Mouse (Mus musculus) embryonic facial prominence, embryonic 13.5 days (tissue): ENCODE results near the gene Calm1. TPM values are rescaled to one million over a fixed set of nuclear protein-coding genes. Genes with fewer than 3 reads are reported as not detected.
"Not testable (repeated sequence)": the region's sequence is repeated elsewhere in the genome, so short reads cannot be mapped to it uniquely, and the experiment has no call there.

ENCODE experiments used
- ATAC-seq: fragments of 200-750 bp; cut with Nextera tagmentation; 2 replicates; pipeline ENCODE4 v1.8.0; 2017; ENCODE audit warnings: low read depth; ENCODE audit not compliant: insufficient number of reproducible peaks, insufficient read depth, low FRiP score, low TSS enrichment
- H3K27ac ChIP-seq: fragments of 300-500 bp; sonication (generic); 2 replicates; pipeline ENCODE4 v1.5.1; 2015; ENCODE audit warnings: moderate library complexity, mild to moderate bottlenecking, inconsistent platforms
- H3K27me3 ChIP-seq: fragments of 300-500 bp; sonication (generic); 2 replicates; pipeline ENCODE4 v1.6.1; 2015; ENCODE audit warnings: mild to moderate bottlenecking, inconsistent platforms
- H3K36me3 ChIP-seq: fragments of 300-500 bp; sonication (generic); 2 replicates; pipeline ENCODE4 v1.6.1; 2015; ENCODE audit warnings: mild to moderate bottlenecking, inconsistent platforms
- H3K4me1 ChIP-seq: fragments of 300-500 bp; sonication (generic); 2 replicates; pipeline ENCODE4 v1.6.1; 2015; ENCODE audit warnings: inconsistent platforms
- H3K4me2 ChIP-seq: fragments of 300-500 bp; sonication (generic); 2 replicates; pipeline ENCODE4 v1.6.1; 2015; ENCODE audit warnings: moderate library complexity, mild to moderate bottlenecking, inconsistent platforms
- H3K4me3 ChIP-seq: fragments of 300-500 bp; sonication (generic); 2 replicates; pipeline ENCODE4 v1.5.1; 2015; ENCODE audit warnings: mild to moderate bottlenecking, inconsistent platforms
- H3K9ac ChIP-seq: fragments of 300-500 bp; sonication (generic); 2 replicates; pipeline ENCODE4 v1.6.1; 2015; ENCODE audit warnings: mild to moderate bottlenecking, inconsistent platforms
- H3K9me3 ChIP-seq: fragments of 300-500 bp; sonication (generic); 2 replicates; pipeline ENCODE4 v1.6.1; 2016; ENCODE audit warnings: inconsistent platforms
- WGBS: fragments of 180-500 bp; shearing (Covaris S2); methylation state at CpG from one replicate; pipeline ENCODE4 v1.1.7; 2015; ENCODE audit warnings: mixed read lengths; 5-methylcytosine and 5-hydroxymethylcytosine counted together
- polyA plus RNA-seq: library from polyadenylated mRNA; unstranded; fragments of >200 nt; fragmentation: Nextera tagmentation; extraction: Ambion mirVana; gene quantifications from 2 replicates; pipeline ENCODE4 v1.2.1, GENCODE M21; 2015

Calm1 gene
- polyA plus RNA-seq, 1 experiment from 2014 or later, result 1,351 TPM

DNA sequence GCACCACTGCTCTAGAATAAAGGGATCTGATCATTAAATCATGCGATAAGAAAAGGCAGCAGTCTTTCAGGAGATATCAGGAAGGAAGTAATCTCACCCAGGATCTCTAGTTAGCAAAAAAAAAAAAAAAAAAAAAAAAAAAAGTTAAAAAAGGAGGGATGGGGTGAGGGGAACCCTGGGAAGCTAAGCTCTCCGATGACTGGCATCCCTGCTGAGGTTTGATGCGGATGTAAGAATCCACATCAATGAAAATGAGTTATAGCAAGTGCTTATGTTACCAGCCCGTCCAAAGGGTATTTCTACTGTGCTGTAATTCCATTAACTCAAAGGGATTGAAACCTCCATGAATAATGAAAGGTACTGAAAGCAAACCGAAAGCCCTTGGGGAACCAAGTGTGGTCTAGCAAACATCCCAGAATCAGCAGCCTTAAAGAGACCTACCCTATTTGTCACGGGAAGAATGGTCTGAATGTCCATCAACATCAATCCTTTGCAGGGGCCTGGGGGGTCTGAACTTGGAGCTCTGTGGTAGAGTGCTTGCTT, 20.3 kb upstream of the Calm1 start:
- H3K36me3 ChIP-seq, result no peaks in the 10 kb centered on the region
- H3K27me3 ChIP-seq, result no peaks in the 10 kb centered on the region
- no peak overlapping the region for H3K27ac ChIP-seq
- 38% methylated on average over 6 of the region's 6 CpGs for WGBS
- no peak for ATAC-seq
- H3K4me2 ChIP-seq, result no peak overlapping the region
- no peak overlapping the region for H3K9ac ChIP-seq
- no peak overlapping the region for H3K4me3 ChIP-seq
- no peaks in the 10 kb centered on the region for H3K9me3 ChIP-seq
- H3K4me1 ChIP-seq, result peaks cover 18% of the 10 kb centered on the region

DNA sequence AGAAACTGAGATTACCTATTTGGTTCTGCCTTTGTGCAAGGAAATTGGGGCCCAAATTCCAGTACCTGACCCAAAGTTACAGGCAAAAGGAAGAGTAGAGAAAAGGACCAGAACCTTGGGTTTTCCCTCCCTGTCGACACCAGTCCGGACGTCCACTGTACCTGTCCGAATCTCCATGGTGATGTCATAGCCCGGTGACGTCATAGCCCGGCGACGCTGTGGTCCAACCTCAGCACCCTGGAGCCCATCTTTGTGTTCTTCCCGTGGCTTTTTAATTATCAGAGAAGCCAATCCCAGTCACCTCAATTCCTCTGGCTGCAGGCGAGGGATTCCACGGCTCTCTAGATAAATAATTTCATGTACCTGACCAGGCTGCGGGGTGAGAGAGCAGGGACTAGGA, 18.4 kb upstream of the Calm1 start:
- H3K4me2 ChIP-seq, result no peak overlapping the region
- H3K4me1 ChIP-seq, result peaks cover 18% of the 10 kb centered on the region
- H3K4me3 ChIP-seq, result no peak overlapping the region
- H3K27ac ChIP-seq, result no peak overlapping the region
- H3K9me3 ChIP-seq, result no peaks in the 10 kb centered on the region
- WGBS, result 86% methylated on average over 13 of the region's 13 CpGs
- H3K9ac ChIP-seq, result no peak overlapping the region
- ATAC-seq, result no peak
- no peaks in the 10 kb centered on the region for H3K27me3 ChIP-seq
- H3K36me3 ChIP-seq, result no peaks in the 10 kb centered on the region

GRCm38 (mm10) chr12:100182676-100183075, 16.6 kb upstream of the Calm1 start:
- Histone ChIP-seq H3K9me3 (no peaks in the 10 kb centered on the region), H3K4me3 (no peak overlapping the region), H3K9ac (no peak overlapping the region), H3K27ac (no peak overlapping the region), H3K27me3 (no peaks in the 10 kb centered on the region), H3K4me2 (no peak overlapping the region), H3K4me1 (peaks cover 18% of the 10 kb centered on the region), H3K36me3 (no peaks in the 10 kb centered on the region)
- WGBS, result 86% methylated on average over 2 of the region's 2 CpGs
- ATAC-seq, result no peak

- Histone ChIP-seq H3K27me3 (no peaks in the 10 kb centered on the region), H3K4me3 (no peak overlapping the region), H3K9ac (no peak overlapping the region), H3K4me2 (no peak overlapping the region), H3K27ac (no peak overlapping the region), H3K4me1 (peaks cover 17% of the 10 kb centered on the region), H3K36me3 (no peaks in the 10 kb centered on the region), H3K9me3 (no peaks in the 10 kb centered on the region)
- ATAC-seq, result no peak
- WGBS, result 73% methylated on average over 5 of the region's 5 CpGs
Observed at GRCm38 (mm10) chr12:100183970-100184369, 15.3 kb upstream of the Calm1 start.

DNA sequence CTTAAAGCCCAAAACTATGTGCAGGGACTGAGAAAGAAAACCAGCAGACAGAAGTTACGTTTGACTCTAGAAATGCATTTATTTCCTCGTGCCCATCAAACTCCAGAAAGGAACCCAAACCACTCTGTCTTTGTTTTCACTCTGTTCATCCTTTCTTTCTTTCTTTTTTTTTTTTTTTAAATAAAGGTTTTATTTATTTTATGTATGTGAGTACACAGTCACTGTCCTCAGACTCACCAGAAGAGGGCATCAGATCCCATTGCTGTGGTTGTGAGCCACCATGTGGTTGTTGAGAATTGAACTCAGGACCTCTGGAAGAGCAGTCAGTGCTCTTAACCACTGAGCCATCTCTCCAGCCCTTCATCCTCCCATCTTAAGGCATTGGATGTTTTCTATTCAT, 14.3 kb upstream of the Calm1 start:
- peaks cover 17% of the 10 kb centered on the region for H3K4me1 ChIP-seq
- not testable (repeated sequence) for ATAC-seq, H3K9ac ChIP-seq, H3K36me3 ChIP-seq, H3K4me3 ChIP-seq, H3K9me3 ChIP-seq, H3K4me2 ChIP-seq, H3K27me3 ChIP-seq, H3K27ac ChIP-seq
- 80% methylated on average over 2 of the region's 2 CpGs for WGBS

DNA sequence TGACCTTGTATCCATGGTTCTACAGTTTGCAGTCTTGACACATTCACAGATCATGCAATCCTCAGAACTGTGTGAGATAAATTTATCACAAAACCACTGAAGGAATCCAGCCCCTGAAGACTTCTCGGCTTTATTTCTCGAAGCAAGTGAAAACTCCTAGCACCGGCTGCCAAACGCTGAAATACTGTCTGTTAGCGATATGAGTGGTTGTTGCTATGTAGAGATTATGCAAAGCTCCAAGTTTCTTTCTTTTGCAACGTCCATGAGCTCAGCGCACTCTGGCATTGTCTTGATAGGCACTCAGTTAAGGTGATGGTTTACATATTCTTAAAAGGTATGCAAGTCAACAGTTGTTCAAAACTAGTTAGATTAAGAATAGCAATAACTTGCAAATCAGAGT, 13.3 kb upstream of the Calm1 start:
- Histone ChIP-seq H3K4me2 (peak overlapping the region; percentile 87; the same call in 1 of the 2 replicates), H3K9ac (no peak overlapping the region), H3K36me3 (no peaks in the 10 kb centered on the region), H3K4me3 (no peak overlapping the region), H3K9me3 (no peaks in the 10 kb centered on the region), H3K4me1 (peaks cover 17% of the 10 kb centered on the region), H3K27ac (no peak overlapping the region), H3K27me3 (no peaks in the 10 kb centered on the region)
- 77% methylated on average over 7 of the region's 7 CpGs for WGBS
- ATAC-seq, result no peak

DNA sequence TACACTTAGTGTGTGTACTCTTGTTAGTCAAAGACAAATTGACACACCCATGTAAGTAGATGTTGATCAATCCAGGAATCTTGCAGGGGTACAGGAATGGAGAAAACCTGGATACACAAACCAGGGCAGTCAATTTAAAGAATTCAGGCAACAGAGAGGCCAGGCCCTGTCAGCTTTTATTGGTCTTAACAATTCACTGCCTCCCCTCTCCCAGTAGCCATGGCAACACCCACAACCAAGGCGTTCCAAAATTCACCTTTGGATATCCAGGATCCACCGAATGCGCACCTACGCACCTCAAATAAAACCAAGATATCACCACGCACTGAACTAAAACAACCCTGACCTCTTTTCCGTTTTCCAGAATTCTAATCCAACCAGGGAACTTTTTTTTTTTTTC, 12.9 kb upstream of the Calm1 start:
- no peak for ATAC-seq
- Histone ChIP-seq H3K4me3 (peak overlapping the region; percentile 69), H3K4me1 (peaks cover 14% of the 10 kb centered on the region), H3K9ac (peak overlapping the region; percentile 86), H3K4me2 (peak overlapping the region; percentile 87), H3K27ac (peak overlapping the region; percentile 99), H3K36me3 (no peaks in the 10 kb centered on the region), H3K27me3 (no peaks in the 10 kb centered on the region), H3K9me3 (no peaks in the 10 kb centered on the region)
- 9% methylated on average over 6 of the region's 6 CpGs for WGBS

DNA sequence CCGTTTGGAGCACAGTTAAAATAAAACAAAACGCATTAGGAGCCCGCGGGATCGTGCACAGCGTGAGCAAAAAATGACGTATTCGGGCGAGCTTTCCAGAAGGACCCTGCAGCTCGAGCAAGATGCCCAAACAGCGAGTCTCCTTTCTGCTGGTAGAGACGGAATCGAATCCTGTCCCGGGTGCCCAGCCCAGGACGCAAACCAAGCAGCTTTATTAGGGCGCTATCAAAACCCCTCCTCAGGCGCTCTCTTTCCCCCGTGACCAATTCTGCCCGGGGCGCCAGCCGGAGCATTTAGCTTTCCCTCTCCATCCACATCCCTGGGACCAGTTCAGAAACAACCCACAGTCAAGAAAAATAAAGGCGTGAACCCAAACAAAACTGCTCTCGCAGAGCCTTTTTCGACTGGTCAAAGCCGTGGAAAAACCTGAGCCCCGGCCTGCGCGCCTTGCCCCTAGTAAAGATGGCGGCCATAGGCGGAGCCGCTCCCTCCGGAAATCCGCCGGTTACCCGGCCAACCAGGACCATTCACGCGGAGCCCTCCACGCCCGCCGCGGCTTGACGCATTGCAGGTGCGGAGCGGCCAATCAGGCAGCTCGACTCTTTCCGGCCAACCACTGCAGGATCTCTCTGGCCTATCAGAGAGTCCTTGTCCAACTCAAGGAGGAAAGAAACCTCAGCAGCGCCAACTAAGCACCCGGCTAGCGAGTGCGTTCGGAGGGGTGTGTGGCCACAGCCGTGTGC, 12.1 kb upstream of the Calm1 start:
- H3K27me3 ChIP-seq, result no peaks in the 10 kb centered on the region
- H3K4me1 ChIP-seq, result peaks cover 14% of the 10 kb centered on the region
- H3K36me3 ChIP-seq, result no peaks in the 10 kb centered on the region
- peak overlapping the region; percentile 69 for H3K4me3 ChIP-seq
- H3K9me3 ChIP-seq, result no peaks in the 10 kb centered on the region
- peak overlapping the region; percentile 87 for H3K4me2 ChIP-seq
- WGBS, result under 1% methylated on average over 52 of the region's 52 CpGs
- peak; percentile 99 for ATAC-seq
- peak overlapping the region; percentile 99 for H3K27ac ChIP-seq
- peak overlapping the region; percentile 86 for H3K9ac ChIP-seq

GRCm38 (mm10) chr12:100187756-100188430, 11.3 kb upstream of the Calm1 start:
- no peaks in the 10 kb centered on the region for H3K36me3 ChIP-seq
- peak overlapping the region; percentile 79 for H3K9ac ChIP-seq
- H3K27me3 ChIP-seq, result no peaks in the 10 kb centered on the region
- WGBS, result 2% methylated on average over 29 of the region's 29 CpGs
- no peak for ATAC-seq
- no peaks in the 10 kb centered on the region for H3K9me3 ChIP-seq
- H3K4me2 ChIP-seq, result peak overlapping the region; percentile 87
- peak overlapping the region; percentile 69 for H3K4me3 ChIP-seq
- H3K4me1 ChIP-seq, result peaks cover 14% of the 10 kb centered on the region
- H3K27ac ChIP-seq, result peak overlapping the region; percentile 99

DNA sequence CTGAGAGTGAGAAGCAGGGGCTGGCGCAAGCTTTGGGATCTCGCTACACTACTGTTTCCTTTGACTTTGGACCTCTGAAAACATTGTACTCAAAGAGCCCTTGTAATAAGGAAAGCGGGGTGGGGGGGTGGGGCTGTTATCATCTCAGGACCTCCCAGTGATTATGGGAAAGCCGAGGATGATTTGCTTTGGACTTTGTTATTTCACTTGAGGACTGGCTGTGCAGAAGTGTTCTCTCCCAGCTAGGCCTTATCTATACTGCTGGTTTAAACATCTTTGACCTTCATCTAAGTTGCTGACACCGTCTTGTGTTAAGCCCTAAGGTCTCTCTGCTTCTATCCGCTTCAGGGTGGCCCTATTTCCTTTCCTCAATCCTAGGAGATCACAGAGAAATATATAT, 8.4 kb upstream of the Calm1 start:
- Histone ChIP-seq H3K9ac (no peak overlapping the region), H3K36me3 (no peaks in the 10 kb centered on the region), H3K9me3 (no peaks in the 10 kb centered on the region), H3K4me2 (no peak overlapping the region), H3K27ac (no peak overlapping the region), H3K4me1 (peaks cover 13% of the 10 kb centered on the region), H3K4me3 (no peak overlapping the region), H3K27me3 (no peaks in the 10 kb centered on the region)
- ATAC-seq, result no peak
- WGBS, result 84% methylated on average over 6 of the region's 6 CpGs

DNA sequence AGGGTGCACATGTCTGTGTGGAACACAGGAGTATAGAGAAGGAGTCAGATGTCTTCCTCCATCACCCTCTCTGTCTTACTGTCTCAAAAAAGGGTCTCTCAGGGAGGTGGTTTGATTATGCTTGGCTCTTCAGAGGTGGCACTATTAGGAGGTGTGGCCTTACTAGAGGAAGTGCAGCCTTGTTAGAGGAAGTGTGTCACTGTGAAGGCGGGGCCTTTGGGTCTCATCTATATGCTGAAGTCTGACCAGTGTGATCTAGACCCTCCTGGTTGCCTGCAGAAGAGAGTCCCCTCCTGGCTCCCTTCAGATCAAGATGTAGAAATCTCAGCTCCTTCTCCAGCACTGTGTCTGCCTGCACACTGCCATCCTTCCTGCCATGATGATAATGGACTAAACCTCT, 5.1 kb upstream of the Calm1 start:
- no peak for ATAC-seq
- 91% methylated on average over 1 of the region's 1 CpGs for WGBS
- H3K27me3 ChIP-seq, result no peaks in the 10 kb centered on the region
- H3K9me3 ChIP-seq, result no peaks in the 10 kb centered on the region
- no peak overlapping the region for H3K4me3 ChIP-seq
- H3K9ac ChIP-seq, result no peak overlapping the region
- H3K27ac ChIP-seq, result no peak overlapping the region
- no peak overlapping the region for H3K4me2 ChIP-seq
- peaks cover 5% of the 10 kb centered on the region; the same call in 1 of the 2 replicates for H3K4me1 ChIP-seq
- no peaks in the 10 kb centered on the region for H3K36me3 ChIP-seq

DNA sequence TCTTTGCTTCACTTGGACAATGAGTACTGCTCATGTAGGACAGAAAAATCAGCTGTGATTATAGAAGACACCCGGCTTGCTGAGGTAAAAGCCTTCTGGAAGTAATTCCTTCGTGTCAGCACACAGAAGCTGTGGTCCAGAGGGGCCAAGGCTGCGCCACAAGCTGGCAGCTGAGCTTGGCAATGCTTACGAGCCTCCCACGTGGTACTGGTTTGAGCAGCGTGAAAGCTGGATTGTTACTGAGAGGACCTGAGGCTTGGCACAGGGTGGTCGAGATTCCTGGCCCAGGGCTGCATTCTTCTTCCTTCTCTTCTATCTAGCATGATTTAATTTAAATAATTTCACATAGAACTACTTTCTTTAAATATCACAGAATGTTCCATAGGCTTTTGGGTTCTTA, 2.4 kb upstream of the Calm1 start:
- H3K9me3 ChIP-seq, result no peaks in the 10 kb centered on the region
- no peak overlapping the region for H3K27ac ChIP-seq
- ATAC-seq, result no peak
- no peak overlapping the region for H3K4me2 ChIP-seq
- no peaks in the 10 kb centered on the region for H3K27me3 ChIP-seq
- peaks cover 12% of the 10 kb centered on the region for H3K4me1 ChIP-seq
- 45% methylated on average over 7 of the region's 7 CpGs for WGBS
- no peak overlapping the region for H3K9ac ChIP-seq
- H3K36me3 ChIP-seq, result no peaks in the 10 kb centered on the region
- no peak overlapping the region for H3K4me3 ChIP-seq
